Mouse (Mus musculus): Measurements from ENCODE around the gene Gm7138. TPM values are rescaled to one million over a fixed set of nuclear protein-coding genes. Genes with fewer than 3 reads are reported as not detected.
"Not testable (repeated sequence)": the region's sequence is repeated elsewhere in the genome, so short reads cannot be mapped to it uniquely, and the experiment has no call there.

Gene Gm7138
- polyA plus RNA-seq (2014; fragmentation: Nextera tagmentation; extraction: Ambion mirVana) = not detected in 2 replicates

DNA sequence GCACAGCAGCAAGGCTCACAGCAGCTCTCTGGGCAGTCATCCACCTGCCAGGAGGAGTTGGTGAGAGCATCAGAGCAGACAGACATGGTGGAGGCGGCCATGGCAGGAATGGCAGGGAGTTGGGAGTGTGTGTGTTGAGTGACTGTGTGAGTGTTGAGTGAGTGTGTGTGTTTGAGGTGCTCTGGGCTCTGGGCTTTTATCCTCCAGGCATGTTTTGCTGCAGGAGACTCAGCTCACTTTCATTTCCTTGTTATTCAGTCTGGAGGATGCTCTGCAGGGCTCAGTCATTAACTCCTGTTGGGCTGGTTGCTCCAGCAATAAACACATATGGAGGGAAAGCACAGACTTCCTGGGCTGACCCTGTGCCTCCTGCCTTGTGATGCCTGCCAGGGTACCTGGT is at the start of gene Gm7138:
Gm7138 (minus strand) TSS at position 101 of the 400 bp plus-strand sequence.
- 40% methylated on average over 1 of the region's 1 CpGs for WGBS

GRCm38 (mm10) chr10:77819203-77819602 is 42.5 kb upstream of the Gm7138 start:
- H3K9ac ChIP-seq (replicated peaks; ENCODE audit: low read depth, low read length) = no peak overlapping the region
- no peaks in the 10 kb centered on the region for H3K9me3 ChIP-seq (ENCODE audit: control insufficient read depth, low read length)
- no peaks in the 10 kb centered on the region for H3K27me3 ChIP-seq (ENCODE audit: control insufficient read depth, insufficient read depth, low read length)
- WGBS = 44% methylated on average over 4 of the region's 4 CpGs
- H3K27ac ChIP-seq (ENCODE audit: low read depth, low read length) = no peak overlapping the region
- H3K36me3 ChIP-seq (ENCODE audit: control insufficient read depth, insufficient read depth, low read length) = no peaks in the 10 kb centered on the region
- no peak overlapping the region for H3K4me3 ChIP-seq (ENCODE audit: low read depth, low read length)
- H3K4me2 ChIP-seq (ENCODE audit: low read depth, low read length) = no peak overlapping the region
- no peaks in the 10 kb centered on the region for H3K4me1 ChIP-seq (ENCODE audit: control insufficient read depth, insufficient read depth, low read length)
- no peak for ATAC-seq (ENCODE audit: low read depth)

More for the DNA sequence above, at the start of gene Gm7138:
- H3K9ac ChIP-seq (replicated peaks; ENCODE audit: low read depth, low read length); H3K4me2 ChIP-seq (ENCODE audit: low read depth, low read length); H3K4me1 ChIP-seq (ENCODE audit: control insufficient read depth, insufficient read depth, low read length); H3K27me3 ChIP-seq (ENCODE audit: control insufficient read depth, insufficient read depth, low read length); H3K36me3 ChIP-seq (ENCODE audit: control insufficient read depth, insufficient read depth, low read length); H3K4me3 ChIP-seq (ENCODE audit: low read depth, low read length); H3K9me3 ChIP-seq (ENCODE audit: control insufficient read depth, low read length); ATAC-seq (ENCODE audit: low read depth); H3K27ac ChIP-seq (ENCODE audit: low read depth, low read length): not testable (repeated sequence)

DNA sequence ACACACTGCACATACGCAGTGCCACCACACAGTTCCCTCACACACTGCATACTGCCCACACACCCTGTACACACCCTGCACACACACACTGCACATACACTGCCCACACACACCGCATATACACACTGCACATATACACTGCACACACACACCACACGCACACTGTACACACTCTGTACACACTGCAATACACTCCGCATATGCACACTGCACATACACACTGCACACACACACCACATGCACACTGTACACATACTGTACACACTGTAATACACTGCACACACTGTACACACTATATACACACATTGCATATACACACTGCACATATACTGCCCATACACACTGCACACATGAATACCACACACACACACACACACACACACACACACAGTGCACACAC is 41.8 kb upstream of the Gm7138 start:
- Histone ChIP-seq H3K9me3 (ENCODE audit: control insufficient read depth, low read length) (no peaks in the 10 kb centered on the region), H3K27me3 (ENCODE audit: control insufficient read depth, insufficient read depth, low read length) (no peaks in the 10 kb centered on the region), H3K4me1 (ENCODE audit: control insufficient read depth, insufficient read depth, low read length) (no peaks in the 10 kb centered on the region), H3K4me3 (ENCODE audit: low read depth, low read length) (no peak overlapping the region), H3K9ac (replicated peaks; ENCODE audit: low read depth, low read length) (no peak overlapping the region), H3K27ac (ENCODE audit: low read depth, low read length) (no peak overlapping the region), H3K36me3 (ENCODE audit: control insufficient read depth, insufficient read depth, low read length) (no peaks in the 10 kb centered on the region), H3K4me2 (ENCODE audit: low read depth, low read length) (no peak overlapping the region)
- ATAC-seq (ENCODE audit: low read depth) = no peak
- WGBS = over 99% methylated on average over 4 of the region's 4 CpGs

DNA sequence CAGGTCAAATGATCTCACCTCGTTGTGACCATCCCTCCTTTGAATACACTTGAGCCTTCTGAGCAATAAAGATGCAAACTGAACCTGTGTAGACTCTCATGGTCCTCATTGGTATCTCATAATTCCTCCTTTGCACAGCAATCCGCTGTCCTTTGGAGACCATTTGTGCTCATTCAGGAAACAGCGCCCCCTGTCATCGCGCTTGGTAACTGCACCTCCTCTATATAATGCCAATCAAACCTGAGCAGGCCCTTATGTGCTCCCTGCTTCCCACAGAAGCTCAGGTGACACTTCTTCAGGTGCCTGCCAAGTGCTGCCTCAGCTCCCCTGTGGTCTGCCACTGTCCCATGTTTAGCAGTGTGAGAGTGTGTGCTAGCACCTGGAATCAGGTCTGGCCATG is 38.8 kb upstream of the Gm7138 start:
- Histone ChIP-seq H3K4me2 (ENCODE audit: low read depth, low read length) (no peak overlapping the region), H3K27ac (ENCODE audit: low read depth, low read length) (no peak overlapping the region), H3K4me3 (ENCODE audit: low read depth, low read length) (no peak overlapping the region), H3K9ac (replicated peaks; ENCODE audit: low read depth, low read length) (no peak overlapping the region), H3K4me1 (ENCODE audit: control insufficient read depth, insufficient read depth, low read length) (no peaks in the 10 kb centered on the region), H3K9me3 (ENCODE audit: control insufficient read depth, low read length) (no peaks in the 10 kb centered on the region), H3K27me3 (ENCODE audit: control insufficient read depth, insufficient read depth, low read length) (no peaks in the 10 kb centered on the region), H3K36me3 (ENCODE audit: control insufficient read depth, insufficient read depth, low read length) (no peaks in the 10 kb centered on the region)
- no peak for ATAC-seq (ENCODE audit: low read depth)
- WGBS = 36% methylated on average over 5 of the region's 5 CpGs

GRCm38 (mm10) chr10:77814382-77814781 is 37.6 kb upstream of the Gm7138 start, which contains the start of gene Gm2696:
TSS of gene Gm2696 (plus strand) at chr10:77814682.
- Histone ChIP-seq H3K36me3 (ENCODE audit: control insufficient read depth, insufficient read depth, low read length) (no peaks in the 10 kb centered on the region), H3K4me1 (ENCODE audit: control insufficient read depth, insufficient read depth, low read length) (no peaks in the 10 kb centered on the region), H3K4me2 (ENCODE audit: low read depth, low read length) (no peak within 1 kb of the TSS), H3K4me3 (ENCODE audit: low read depth, low read length) (no peak within 1 kb of the TSS), H3K27me3 (ENCODE audit: control insufficient read depth, insufficient read depth, low read length) (no peaks in the 10 kb centered on the region), H3K27ac (ENCODE audit: low read depth, low read length) (no peak within 1 kb of the TSS), H3K9ac (replicated peaks; ENCODE audit: low read depth, low read length) (no peak within 1 kb of the TSS), H3K9me3 (ENCODE audit: control insufficient read depth, low read length) (no peaks in the 10 kb centered on the region)
- ATAC-seq (ENCODE audit: low read depth) = no peak
- 59% methylated on average over 4 of the region's 4 CpGs for WGBS

- Histone ChIP-seq H3K4me2 (ENCODE audit: low read depth, low read length) (no peak within 1 kb of the TSS), H3K9ac (replicated peaks; ENCODE audit: low read depth, low read length) (no peak within 1 kb of the TSS), H3K4me1 (ENCODE audit: control insufficient read depth, insufficient read depth, low read length) (no peaks in the 10 kb centered on the region), H3K4me3 (ENCODE audit: low read depth, low read length) (no peak within 1 kb of the TSS), H3K36me3 (ENCODE audit: control insufficient read depth, insufficient read depth, low read length) (no peaks in the 10 kb centered on the region), H3K27ac (ENCODE audit: low read depth, low read length) (no peak within 1 kb of the TSS), H3K9me3 (ENCODE audit: control insufficient read depth, low read length) (no peaks in the 10 kb centered on the region), H3K27me3 (ENCODE audit: control insufficient read depth, insufficient read depth, low read length) (no peaks in the 10 kb centered on the region)
- 81% methylated on average over 5 of the region's 5 CpGs for WGBS
- ATAC-seq (ENCODE audit: low read depth) = no peak
Observed at GRCm38 (mm10) chr10:77811743-77812142, 35.0 kb upstream of the Gm7138 start, which contains the start of gene Gm9507. TSS of gene Gm9507 (minus strand) at chr10:77811843.

DNA sequence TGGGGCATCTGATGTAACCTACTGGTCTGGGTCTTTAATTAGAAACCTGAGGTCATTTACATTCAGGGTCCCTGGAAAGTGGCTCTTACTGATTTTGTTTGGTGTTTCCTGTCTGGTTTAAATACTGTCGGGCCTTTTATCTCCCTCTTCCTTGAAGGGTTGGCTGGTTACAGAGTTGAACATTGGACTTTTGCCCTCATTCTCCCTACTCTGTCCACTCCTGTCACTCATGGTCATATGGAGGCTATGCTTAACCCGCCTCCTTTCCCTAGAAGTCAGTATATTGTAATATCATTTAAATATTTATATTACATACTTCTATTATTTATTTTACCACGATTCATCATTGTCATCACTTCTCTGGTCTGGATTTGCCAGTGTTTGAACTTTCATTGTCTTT is 27.4 kb upstream of the Gm7138 start:
- no peak for ATAC-seq (ENCODE audit: low read depth)
- Histone ChIP-seq H3K9me3 (ENCODE audit: control insufficient read depth, low read length) (no peaks in the 10 kb centered on the region), H3K4me3 (ENCODE audit: low read depth, low read length) (no peak overlapping the region), H3K4me2 (ENCODE audit: low read depth, low read length) (no peak overlapping the region), H3K36me3 (ENCODE audit: control insufficient read depth, insufficient read depth, low read length) (no peaks in the 10 kb centered on the region), H3K9ac (replicated peaks; ENCODE audit: low read depth, low read length) (no peak overlapping the region), H3K27me3 (ENCODE audit: control insufficient read depth, insufficient read depth, low read length) (no peaks in the 10 kb centered on the region), H3K27ac (ENCODE audit: low read depth, low read length) (no peak overlapping the region), H3K4me1 (ENCODE audit: control insufficient read depth, insufficient read depth, low read length) (no peaks in the 10 kb centered on the region)
- WGBS = 87% methylated on average over 3 of the region's 3 CpGs

DNA sequence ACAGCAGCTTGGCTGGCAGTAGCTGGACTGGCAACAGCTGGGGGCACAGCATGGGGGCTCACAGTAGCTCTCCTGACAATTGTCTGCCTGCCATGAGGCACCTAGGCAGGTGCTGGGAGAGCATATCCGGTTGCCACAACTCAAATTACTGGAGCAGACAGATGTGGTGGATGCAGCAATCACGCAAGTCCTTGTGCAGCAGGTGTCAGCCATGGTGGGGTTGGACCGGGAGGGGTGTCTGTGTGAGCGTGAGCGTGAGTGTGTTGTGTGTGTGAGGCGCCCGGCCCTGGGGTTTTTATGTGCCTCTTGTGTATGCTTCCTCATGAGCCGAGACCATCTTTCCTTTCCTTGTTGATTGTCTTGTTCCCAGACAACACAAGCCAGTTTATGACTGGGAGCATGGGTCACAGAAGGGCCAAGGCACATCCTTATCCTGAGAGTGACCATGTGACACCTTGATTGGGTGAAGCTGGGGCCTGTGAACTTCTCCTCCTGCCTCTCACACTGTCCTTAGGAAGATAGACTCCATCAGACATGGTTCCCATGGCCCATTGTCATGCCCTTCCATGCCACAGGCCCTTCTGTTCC is 22.3 kb upstream of the Gm7138 start, which contains the start of gene Gm19668:
Gm19668 (minus strand) TSS at position 213 of the 588 bp plus-strand sequence.
- Histone ChIP-seq H3K4me2 (ENCODE audit: low read depth, low read length) (no peak within 1 kb of the TSS), H3K27me3 (ENCODE audit: control insufficient read depth, insufficient read depth, low read length) (no peaks in the 10 kb centered on the region), H3K36me3 (ENCODE audit: control insufficient read depth, insufficient read depth, low read length) (no peaks in the 10 kb centered on the region), H3K9ac (replicated peaks; ENCODE audit: low read depth, low read length) (no peak within 1 kb of the TSS), H3K4me1 (ENCODE audit: control insufficient read depth, insufficient read depth, low read length) (no peaks in the 10 kb centered on the region), H3K27ac (ENCODE audit: low read depth, low read length) (no peak within 1 kb of the TSS), H3K9me3 (ENCODE audit: control insufficient read depth, low read length) (no peaks in the 10 kb centered on the region), H3K4me3 (ENCODE audit: low read depth, low read length) (no peak within 1 kb of the TSS)
- ATAC-seq (ENCODE audit: low read depth) = 0 out of 2 replicates have a peak, but pooled peaks have one; percentile 14
- WGBS = 34% methylated on average over 8 of the region's 8 CpGs

- not testable (repeated sequence) for H3K27me3 ChIP-seq (ENCODE audit: control insufficient read depth, insufficient read depth, low read length); H3K27ac ChIP-seq (ENCODE audit: low read depth, low read length); H3K9me3 ChIP-seq (ENCODE audit: control insufficient read depth, low read length); H3K4me2 ChIP-seq (ENCODE audit: low read depth, low read length); H3K36me3 ChIP-seq (ENCODE audit: control insufficient read depth, insufficient read depth, low read length); H3K9ac ChIP-seq (replicated peaks; ENCODE audit: low read depth, low read length); H3K4me1 ChIP-seq (ENCODE audit: control insufficient read depth, insufficient read depth, low read length); H3K4me3 ChIP-seq (ENCODE audit: low read depth, low read length); ATAC-seq (ENCODE audit: low read depth)
- 33% methylated on average over 3 of the region's 3 CpGs for WGBS
Observed at GRCm38 (mm10) chr10:77798164-77798920, 21.6 kb upstream of the Gm7138 start.

Measured in neural tube, embryonic 14.5 days (tissue).